7 mouse cellular contexts compared by ENCODE assay signal in the genomic region with DNA sequence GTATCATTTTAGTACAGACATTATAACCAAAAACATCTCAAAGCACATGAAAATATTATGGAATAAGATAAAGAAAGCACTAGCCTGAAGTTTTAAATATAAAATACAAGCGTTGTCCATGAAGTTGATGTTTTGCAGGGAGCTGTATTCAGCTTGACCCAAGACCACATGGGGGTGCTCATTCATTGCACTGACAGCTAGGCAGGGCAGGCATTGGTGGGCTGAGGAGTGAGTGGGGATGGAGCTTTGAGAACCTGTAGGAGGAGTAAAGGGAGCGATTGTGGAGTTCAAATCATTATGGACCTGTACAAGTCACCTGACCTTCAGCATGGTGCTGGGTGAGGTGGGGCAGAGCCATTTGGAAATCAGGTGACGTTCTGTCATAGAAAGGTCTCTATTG. TPM values are rescaled to one million over a fixed set of nuclear protein-coding genes. Genes with fewer than 3 reads are reported as not detected.
DNase-seq lines count a peak whose midpoint lies in the region; ATAC-seq and TF ChIP-seq lines count a peak whose summit lies in the region.

No protein-coding gene starts in this region.

- H3K36me3 ChIP-seq in lung, embryonic 14.5 days (ENCODE audit: insufficient read depth), result no peaks in the 10 kb centered on the region
- no peaks in the 10 kb centered on the region for H3K36me3 ChIP-seq in forebrain, embryonic 12.5 days (replicated peaks)
- no peaks in the 10 kb centered on the region for H3K36me3 ChIP-seq in intestine, embryonic 15.5 days
- H3K36me3 ChIP-seq in midbrain, embryonic 12.5 days, result no peaks in the 10 kb centered on the region

- H3K27ac ChIP-seq in lung, embryonic 14.5 days (ENCODE audit: low read depth), result no peak overlapping the region
- no peak overlapping the region for H3K27ac ChIP-seq in forebrain, embryonic 12.5 days
- no peak overlapping the region for H3K27ac ChIP-seq in intestine, embryonic 15.5 days
- no peak overlapping the region for H3K27ac ChIP-seq in midbrain, embryonic 12.5 days (replicated peaks)

- TF ChIP-seq CTCF in lung, embryonic 14.5 days (IDR thresholded peaks at IDR 0.05; ENCODE audit: low read depth), result peak; percentile 79

- 27% methylated on average over 3 of the region's 3 CpGs for WGBS in lung, embryonic 14.5 days
- WGBS in forebrain, embryonic 12.5 days, result 22% methylated on average over 3 of the region's 3 CpGs
- 24% methylated on average over 3 of the region's 3 CpGs for WGBS in intestine, embryonic 15.5 days
- 22% methylated on average over 3 of the region's 3 CpGs for WGBS in midbrain, embryonic 12.5 days

- peak; percentile 92 for ATAC-seq in lung, embryonic 14.5 days (ENCODE audit: insufficient read depth)
- ATAC-seq in forebrain, embryonic 12.5 days (ENCODE audit: low FRiP score), result peak; percentile 85
- ATAC-seq in intestine, embryonic 15.5 days, result peak; percentile 86
- peak; percentile 88 for ATAC-seq in midbrain, embryonic 12.5 days (ENCODE audit: low FRiP score, low read depth)

- H3K9me3 ChIP-seq in lung, embryonic 14.5 days (ENCODE audit: low read depth, low read length), result no peaks in the 10 kb centered on the region
- no peaks in the 10 kb centered on the region for H3K9me3 ChIP-seq in forebrain, embryonic 12.5 days
- no peaks in the 10 kb centered on the region for H3K9me3 ChIP-seq in intestine, embryonic 15.5 days
- H3K9me3 ChIP-seq in midbrain, embryonic 12.5 days, result no peaks in the 10 kb centered on the region

- DNase-seq in lung, embryonic 14.5 days, result peak; percentile 81
- DNase-seq in lung, postnatal 25 days (ENCODE audit: low spot score), result no peak
- no peak for DNase-seq in spleen, postnatal 36 days (ENCODE audit: low spot score in 2 of 2)
- no peak for DNase-seq in thymus, postnatal 14 days

- no peak overlapping the region for H3K9ac ChIP-seq in lung, embryonic 14.5 days
- H3K9ac ChIP-seq in forebrain, embryonic 12.5 days, result no peak overlapping the region
- H3K9ac ChIP-seq in intestine, embryonic 15.5 days, result no peak overlapping the region
- no peak overlapping the region for H3K9ac ChIP-seq in midbrain, embryonic 12.5 days (replicated peaks)

- H3K4me1 ChIP-seq in lung, embryonic 14.5 days (ENCODE audit: insufficient read depth), result peaks cover 4% of the 10 kb centered on the region; the same call in 1 of the 2 replicates
- H3K4me1 ChIP-seq in forebrain, embryonic 12.5 days, result peaks cover 4% of the 10 kb centered on the region; the same call in 1 of the 2 replicates
- H3K4me1 ChIP-seq in intestine, embryonic 15.5 days (replicated peaks), result 0 out of 2 replicates have a peak, but pooled peaks cover 3% of the 10 kb centered on the region
- peaks cover 3% of the 10 kb centered on the region; the same call in 1 of the 2 replicates for H3K4me1 ChIP-seq in midbrain, embryonic 12.5 days

- H3K4me3 ChIP-seq in lung, embryonic 14.5 days (ENCODE audit: low read depth, low read length), result peak overlapping the region; percentile 31
- H3K4me3 ChIP-seq in forebrain, embryonic 12.5 days (replicated peaks), result peak overlapping the region; percentile 38; the same call in 1 of the 2 replicates
- peak overlapping the region; percentile 33; the same call in 1 of the 2 replicates for H3K4me3 ChIP-seq in intestine, embryonic 15.5 days (replicated peaks)
- peak overlapping the region; percentile 39 for H3K4me3 ChIP-seq in midbrain, embryonic 12.5 days

- H3K4me2 ChIP-seq in lung, embryonic 14.5 days, result peak overlapping the region; percentile 60
- peak overlapping the region; percentile 59 for H3K4me2 ChIP-seq in forebrain, embryonic 12.5 days
- peak overlapping the region; percentile 61 for H3K4me2 ChIP-seq in intestine, embryonic 15.5 days (replicated peaks)
- H3K4me2 ChIP-seq in midbrain, embryonic 12.5 days (replicated peaks), result peak overlapping the region; percentile 58

- H3K27me3 ChIP-seq in lung, embryonic 14.5 days (ENCODE audit: insufficient read depth, low read length), result no peaks in the 10 kb centered on the region
- peaks cover 8% of the 10 kb centered on the region; the same call in 1 of the 2 replicates for H3K27me3 ChIP-seq in forebrain, embryonic 12.5 days
- H3K27me3 ChIP-seq in intestine, embryonic 15.5 days (replicated peaks), result no peaks in the 10 kb centered on the region
- peaks cover 36% of the 10 kb centered on the region for H3K27me3 ChIP-seq in midbrain, embryonic 12.5 days

RNA-seq across cellular contexts. Expression of a gene that starts 14.1 kb away (rescaled TPM):
- 1.1 and 1.4 TPM in 2 replicates for polyA plus RNA-seq in lung, embryonic 14.5 days (2014; fragmentation: Nextera tagmentation; extraction: Ambion mirVana)
- polyA plus RNA-seq in forebrain, embryonic 12.5 days (2016; fragmentation: Nextera tagmentation; extraction: Ambion mirVana), result 0.19 and 0.32 TPM in 2 replicates
- polyA plus RNA-seq in intestine, embryonic 15.5 days (2015; fragmentation: Nextera tagmentation; extraction: Ambion mirVana), result 0.14 TPM in 1 of 2 replicates, not detected in the other
- polyA plus RNA-seq in midbrain, embryonic 12.5 days (2016; fragmentation: Nextera tagmentation; extraction: Ambion mirVana), result 0.88 and 1.0 TPM in 2 replicates

RNA-seq across cellular contexts. Expression of a gene that starts 24.8 kb away (rescaled TPM):
- polyA plus RNA-seq in lung, embryonic 14.5 days (2014; fragmentation: Nextera tagmentation; extraction: Ambion mirVana), result 25.5 and 26.7 TPM in 2 replicates
- 20.4 and 25.8 TPM in 2 replicates for polyA plus RNA-seq in forebrain, embryonic 12.5 days (2016; fragmentation: Nextera tagmentation; extraction: Ambion mirVana)
- 7.9 TPM in 2 replicates for polyA plus RNA-seq in intestine, embryonic 15.5 days (2015; fragmentation: Nextera tagmentation; extraction: Ambion mirVana)
- polyA plus RNA-seq in midbrain, embryonic 12.5 days (2016; fragmentation: Nextera tagmentation; extraction: Ambion mirVana), result 26.4 and 27.7 TPM in 2 replicates
